In genomic region chr3:152667356-152668211, GRCm38 (mm10) we compare ENCODE assay signal across 9 mouse cellular contexts. TPM values are rescaled to one million over a fixed set of nuclear protein-coding genes. Genes with fewer than 3 reads are reported as not detected.
DNase-seq lines count a peak whose midpoint lies in the region; ATAC-seq and TF ChIP-seq lines count a peak whose summit lies in the region.
"Had no signal": no experiment of that assay in that cellular context is flagged by ENCODE, and none has a peak within 500 bp of the region (broad histone marks: within the 10 kb centered on the region; RNA-seq: fewer than 3 reads in every experiment).

No protein-coding gene starts in this region.

- WGBS in heart, embryonic 10.5 days = under 1% methylated on average over 75 of the region's 82 CpGs
- WGBS in forebrain, embryonic 15.5 days = 0% methylated on average over 54 of the region's 82 CpGs
- WGBS in intestine, embryonic 16.5 days = under 1% methylated on average over 76 of the region's 82 CpGs
- WGBS in limb, embryonic 14.5 days = 2% methylated on average over 39 of the region's 82 CpGs
- WGBS in neural tube, embryonic 12.5 days = under 1% methylated on average over 75 of the region's 82 CpGs

- peak; percentile 90 for ATAC-seq in forebrain, embryonic 15.5 days (replicated peaks)
- ATAC-seq in intestine, embryonic 16.5 days = peak; percentile 81
- ATAC-seq in limb, embryonic 14.5 days (ENCODE audit: low FRiP score, low read depth) = peak; percentile 75
- peak; percentile 84 for ATAC-seq in neural tube, embryonic 12.5 days (ENCODE audit: low FRiP score, low read depth)

- H3K36me3 ChIP-seq in heart, embryonic 10.5 days = no peaks in the 10 kb centered on the region
- no peaks in the 10 kb centered on the region for H3K36me3 ChIP-seq in forebrain, embryonic 15.5 days
- H3K36me3 ChIP-seq in intestine, embryonic 16.5 days (ENCODE audit: control insufficient read depth, insufficient read depth, low read length) = no peaks in the 10 kb centered on the region
- no peaks in the 10 kb centered on the region for H3K36me3 ChIP-seq in limb, embryonic 14.5 days (ENCODE audit: control insufficient read depth, insufficient read depth, low read length)
- H3K36me3 ChIP-seq in neural tube, embryonic 12.5 days = no peaks in the 10 kb centered on the region

- H3K27ac ChIP-seq in heart, embryonic 10.5 days = peak overlapping the region; percentile 82
- no peak overlapping the region for H3K27ac ChIP-seq in forebrain, embryonic 15.5 days (replicated peaks)
- H3K27ac ChIP-seq in intestine, embryonic 16.5 days (ENCODE audit: low read length) = no peak overlapping the region
- no peak overlapping the region for H3K27ac ChIP-seq in limb, embryonic 14.5 days (replicated peaks; ENCODE audit: low read depth, low read length)
- H3K27ac ChIP-seq in neural tube, embryonic 12.5 days = no peak overlapping the region

- H3K27me3 ChIP-seq in heart, embryonic 10.5 days (ENCODE audit: insufficient read depth, poor library complexity, severe bottlenecking) = peaks cover 73% of the 10 kb centered on the region
- peaks cover 32% of the 10 kb centered on the region; the same call in 1 of the 2 replicates for H3K27me3 ChIP-seq in forebrain, embryonic 15.5 days
- peaks cover 13% of the 10 kb centered on the region for H3K27me3 ChIP-seq in intestine, embryonic 16.5 days (replicated peaks; ENCODE audit: control insufficient read depth, insufficient read depth, low read length)
- peaks cover 23% of the 10 kb centered on the region; the same call in 1 of the 2 replicates for H3K27me3 ChIP-seq in limb, embryonic 14.5 days (ENCODE audit: control insufficient read depth, insufficient read depth, low read length)
- H3K27me3 ChIP-seq in neural tube, embryonic 12.5 days (replicated peaks) = peaks cover 33% of the 10 kb centered on the region

- no peak for DNase-seq in heart, embryonic 10.5 days (ENCODE audit: low spot score)
- DNase-seq in heart, adult 18-20 months = no peak
- DNase-seq in adrenal gland, postnatal 25 days = peak; percentile 54
- DNase-seq in limb, embryonic 14.5 days (ENCODE audit: low spot score) = peak; percentile 36
- DNase-seq in spleen, adult 18-20 months = no peak

- no peak for TF ChIP-seq POLR2A in limb, embryonic 14.5 days (IDR thresholded peaks at IDR 0.05; ENCODE audit: borderline replicate concordance, extremely low read depth, insufficient read depth, insufficient read length)

- peak overlapping the region; percentile 57 for H3K9ac ChIP-seq in forebrain, embryonic 15.5 days (replicated peaks)
- peak overlapping the region; percentile 59 for H3K9ac ChIP-seq in intestine, embryonic 16.5 days (ENCODE audit: low read depth, low read length)
- peak overlapping the region; percentile 55 for H3K9ac ChIP-seq in limb, embryonic 14.5 days (ENCODE audit: low read depth, low read length, severe bottlenecking)
- H3K9ac ChIP-seq in neural tube, embryonic 12.5 days = peak overlapping the region; percentile 60

- H3K4me1 ChIP-seq in heart, embryonic 10.5 days = peaks cover 13% of the 10 kb centered on the region
- peaks cover 10% of the 10 kb centered on the region for H3K4me1 ChIP-seq in forebrain, embryonic 15.5 days
- H3K4me1 ChIP-seq in intestine, embryonic 16.5 days (ENCODE audit: control insufficient read depth, insufficient read depth, low read length) = peaks cover 9% of the 10 kb centered on the region
- H3K4me1 ChIP-seq in limb, embryonic 14.5 days (ENCODE audit: control insufficient read depth, insufficient read depth, low read length) = peaks cover 8% of the 10 kb centered on the region
- peaks cover 9% of the 10 kb centered on the region for H3K4me1 ChIP-seq in neural tube, embryonic 12.5 days

- peak overlapping the region; percentile 65 for H3K4me3 ChIP-seq in heart, embryonic 10.5 days
- peak overlapping the region; percentile 65 for H3K4me3 ChIP-seq in forebrain, embryonic 15.5 days
- peak overlapping the region; percentile 59 for H3K4me3 ChIP-seq in intestine, embryonic 16.5 days (ENCODE audit: low read length)
- H3K4me3 ChIP-seq in limb, embryonic 14.5 days (replicated peaks; ENCODE audit: low read length) = peak overlapping the region; percentile 54
- H3K4me3 ChIP-seq in neural tube, embryonic 12.5 days = peak overlapping the region; percentile 58

- no peaks in the 10 kb centered on the region for H3K9me3 ChIP-seq in heart, embryonic 10.5 days
- no peaks in the 10 kb centered on the region for H3K9me3 ChIP-seq in forebrain, embryonic 15.5 days
- H3K9me3 ChIP-seq in intestine, embryonic 16.5 days (ENCODE audit: control insufficient read depth, low read length) = no peaks in the 10 kb centered on the region
- H3K9me3 ChIP-seq in limb, embryonic 14.5 days (ENCODE audit: control insufficient read depth, low read length) = no peaks in the 10 kb centered on the region
- no peaks in the 10 kb centered on the region for H3K9me3 ChIP-seq in neural tube, embryonic 12.5 days

- H3K4me2 ChIP-seq in forebrain, embryonic 15.5 days (replicated peaks) = peak overlapping the region; percentile 99
- H3K4me2 ChIP-seq in intestine, embryonic 16.5 days (ENCODE audit: low read depth, low read length) = peak overlapping the region; percentile 97
- peak overlapping the region; percentile 99 for H3K4me2 ChIP-seq in limb, embryonic 14.5 days (replicated peaks; ENCODE audit: low read depth, low read length, severe bottlenecking)
- peak overlapping the region; percentile 99 for H3K4me2 ChIP-seq in neural tube, embryonic 12.5 days (replicated peaks)

RNA-seq across cellular contexts. Expression of gene Ak5, which starts 0.6 kb away (rescaled TPM):
- 1.5 and 3.0 TPM in 2 replicates for polyA plus RNA-seq in heart, embryonic 10.5 days (2016; fragmentation: Nextera tagmentation; extraction: Ambion mirVana)
- total RNA-seq in heart, adult 18-20 months (2021) = not detected
- 3.9 and 5.8 TPM in 2 replicates for total RNA-seq in adrenal gland, postnatal 25 days (2021)
- 6.7 and 7.1 TPM in 2 replicates for polyA plus RNA-seq in forebrain, embryonic 15.5 days (2015; fragmentation: Nextera tagmentation; extraction: Ambion mirVana)
- 0.99 and 1.6 TPM in 2 replicates for polyA plus RNA-seq in intestine, embryonic 16.5 days (2015; fragmentation: Nextera tagmentation; extraction: Ambion mirVana)
- polyA plus RNA-seq in limb, embryonic 14.5 days (2012; rRNA removed) = 0.59 and 0.94 TPM in 2 replicates
- polyA plus RNA-seq in limb, embryonic 14.5 days (2014; fragmentation: Nextera tagmentation; extraction: Ambion mirVana) = 2.2 and 2.4 TPM in 2 replicates
- 1.5 and 2.4 TPM in 2 replicates for polyA plus RNA-seq in neural tube, embryonic 12.5 days (2016; fragmentation: Nextera tagmentation; extraction: Ambion mirVana)
- total RNA-seq: liver, adult 2 months had no signal
- polyA plus RNA-seq: liver, adult 2 months had no signal

RNA-seq across cellular contexts. Expression of gene Pigk, which starts 46.3 kb away (rescaled TPM):
- polyA plus RNA-seq in heart, embryonic 10.5 days (2016; fragmentation: Nextera tagmentation; extraction: Ambion mirVana) = 39.8 and 47.3 TPM in 2 replicates
- 10 to 100 TPM; 23.1 to 29.8 TPM for total RNA-seq in heart, adult 18-20 months (2021)
- 63.0 and 70.0 TPM in 2 replicates for total RNA-seq in adrenal gland, postnatal 25 days (2021)
- 31.0 and 32.1 TPM in 2 replicates for polyA plus RNA-seq in forebrain, embryonic 15.5 days (2015; fragmentation: Nextera tagmentation; extraction: Ambion mirVana)
- 32.8 and 35.9 TPM in 2 replicates for polyA plus RNA-seq in intestine, embryonic 16.5 days (2015; fragmentation: Nextera tagmentation; extraction: Ambion mirVana)
- polyA plus RNA-seq in limb, embryonic 14.5 days (2012; rRNA removed) = 17.3 and 20.4 TPM in 2 replicates
- 53.1 and 61.7 TPM in 2 replicates for polyA plus RNA-seq in limb, embryonic 14.5 days (2014; fragmentation: Nextera tagmentation; extraction: Ambion mirVana)
- polyA plus RNA-seq in neural tube, embryonic 12.5 days (2016; fragmentation: Nextera tagmentation; extraction: Ambion mirVana) = 37.8 and 45.9 TPM in 2 replicates

Comparison
In these comparisons a context has a peak if more than half of its experiments do, and no peak if none do; other contexts are left out.
1. DNase-seq: peak in adrenal gland, postnatal 25 days (single experiment) and limb, embryonic 14.5 days (single experiment); none in heart, embryonic 10.5 days (single experiment), heart, adult 18-20 months (0 of 2) and spleen, adult 18-20 months (0 of 2).
2. Peak in every context shown above with its lines, with median percentiles within 50 percentile points of each other: H3K4me3 ChIP-seq, ATAC-seq, H3K4me2 ChIP-seq and H3K9ac ChIP-seq.